ENCODE assay signal across 11 mouse cellular contexts in genomic region chr8:124476701-124477100, GRCm38 (mm10). TPM values are rescaled to one million over a fixed set of nuclear protein-coding genes. Genes with fewer than 3 reads are reported as not detected.
A peak's percentile ranks its signal among the peaks of the same experiment; 100 is the strongest.
DNase-seq lines count a peak whose midpoint lies in the region; ATAC-seq lines count a peak whose summit lies in the region.
"Had no signal": no experiment of that assay in that cellular context is flagged by ENCODE, and none has a peak within 500 bp of the region (broad histone marks: within the 10 kb centered on the region; RNA-seq: fewer than 3 reads in every experiment).

No protein-coding gene starts in this region.

- H3K4me2 ChIP-seq in forebrain, embryonic 12.5 days: no peak overlapping the region
- H3K4me2 ChIP-seq in kidney, embryonic 15.5 days: no peak overlapping the region
- H3K4me2 ChIP-seq: heart, embryonic 13.5 days; lung, embryonic 15.5 days had no signal

- no peaks in the 10 kb centered on the region for H3K27me3 ChIP-seq in forebrain, embryonic 12.5 days
- no peaks in the 10 kb centered on the region for H3K27me3 ChIP-seq in kidney, embryonic 15.5 days
- H3K27me3 ChIP-seq: heart, embryonic 13.5 days; lung, embryonic 15.5 days had no signal

- H3K27ac ChIP-seq in forebrain, embryonic 12.5 days: peak overlapping the region; percentile 68
- no peak overlapping the region for H3K27ac ChIP-seq in kidney, embryonic 15.5 days
- H3K27ac ChIP-seq: heart, embryonic 13.5 days; lung, embryonic 15.5 days had no signal

- H3K4me1 ChIP-seq in forebrain, embryonic 12.5 days: no peaks in the 10 kb centered on the region; the same call in 1 of the 2 replicates
- peaks cover 12% of the 10 kb centered on the region for H3K4me1 ChIP-seq in kidney, embryonic 15.5 days
- H3K4me1 ChIP-seq: heart, embryonic 13.5 days; lung, embryonic 15.5 days had no signal

- H3K4me3 ChIP-seq in forebrain, embryonic 12.5 days (replicated peaks): no peak overlapping the region
- H3K4me3 ChIP-seq in kidney, embryonic 15.5 days (replicated peaks): no peak overlapping the region
- H3K4me3 ChIP-seq: heart, embryonic 13.5 days; lung, embryonic 15.5 days had no signal

- DNase-seq in embryo, embryonic 10 days (ENCODE audit: low spot score): peak; percentile 16
- no peak for DNase-seq in embryo, embryonic 9.5 days (ENCODE audit: extremely low spot score)
- DNase-seq in layer of hippocampus, adult 9-11 months: peak; percentile 92
- DNase-seq in retina, adult 2 months (ENCODE audit: low read depth, low spot score): peak; percentile 40
- no peak for DNase-seq in lung, postnatal 10 days
- DNase-seq: kidney, postnatal 25 days had no signal

- H3K9ac ChIP-seq in forebrain, embryonic 12.5 days: no peak overlapping the region
- no peak overlapping the region for H3K9ac ChIP-seq in kidney, embryonic 15.5 days
- H3K9ac ChIP-seq: heart, embryonic 13.5 days; lung, embryonic 15.5 days had no signal

- no peaks in the 10 kb centered on the region for H3K36me3 ChIP-seq in forebrain, embryonic 12.5 days (replicated peaks)
- no peaks in the 10 kb centered on the region for H3K36me3 ChIP-seq in kidney, embryonic 15.5 days
- H3K36me3 ChIP-seq: heart, embryonic 13.5 days; lung, embryonic 15.5 days had no signal

- 57% methylated on average over 9 of the region's 9 CpGs for WGBS in forebrain, embryonic 12.5 days
- 32% methylated on average over 9 of the region's 9 CpGs for WGBS in kidney, embryonic 15.5 days

- H3K9me3 ChIP-seq in forebrain, embryonic 12.5 days: no peaks in the 10 kb centered on the region
- H3K9me3 ChIP-seq in kidney, embryonic 15.5 days (replicated peaks): no peaks in the 10 kb centered on the region
- H3K9me3 ChIP-seq: heart, embryonic 13.5 days; lung, embryonic 15.5 days had no signal

- ATAC-seq in forebrain, embryonic 12.5 days (ENCODE audit: low FRiP score): no peak; the same call in 1 of the 2 replicates
- no peak for ATAC-seq in megakaryocyte progenitor cell, adult 5-6 weeks (replicated peaks; ENCODE audit: poor library complexity)
- no peak for ATAC-seq in kidney, embryonic 15.5 days (replicated peaks; ENCODE audit: low FRiP score)

RNA-seq across cellular contexts. Expression of gene Pgbd5, which starts 37.2 kb away (rescaled TPM):
- 4.5 and 4.8 TPM in 2 replicates for polyA plus RNA-seq in forebrain, embryonic 12.5 days (2016; fragmentation: Nextera tagmentation; extraction: Ambion mirVana)
- total RNA-seq in megakaryocyte progenitor cell, adult 5-6 weeks (2015): not detected in 2 replicates
- total RNA-seq in megakaryocyte progenitor cell, adult 5-6 weeks (2017): not detected in 2 replicates
- polyA plus RNA-seq in kidney, embryonic 15.5 days (2015; fragmentation: Nextera tagmentation; extraction: Ambion mirVana): 0.75 and 0.93 TPM in 2 replicates

RNA-seq across cellular contexts. Expression of gene Cog2, which starts 43.9 kb away (rescaled TPM):
- polyA plus RNA-seq in forebrain, embryonic 12.5 days (2016; fragmentation: Nextera tagmentation; extraction: Ambion mirVana): 43.9 and 44.8 TPM in 2 replicates
- total RNA-seq in megakaryocyte progenitor cell, adult 5-6 weeks (2015): 9.3 and 12.8 TPM in 2 replicates
- total RNA-seq in megakaryocyte progenitor cell, adult 5-6 weeks (2017): 20.9 and 27.4 TPM in 2 replicates
- 35.6 and 36.4 TPM in 2 replicates for polyA plus RNA-seq in kidney, embryonic 15.5 days (2015; fragmentation: Nextera tagmentation; extraction: Ambion mirVana)

Comparison
In these comparisons a context has a peak if more than half of its experiments do, and no peak if none do; other contexts are left out.
1. DNase-seq: peak in embryo, embryonic 10 days (single experiment), layer of hippocampus, adult 9-11 months (single experiment) and retina, adult 2 months (single experiment); none in embryo, embryonic 9.5 days (single experiment) and lung, postnatal 10 days (single experiment).